Mouse (Mus musculus): Measurements from ENCODE around the gene Itpr2.

DNA sequence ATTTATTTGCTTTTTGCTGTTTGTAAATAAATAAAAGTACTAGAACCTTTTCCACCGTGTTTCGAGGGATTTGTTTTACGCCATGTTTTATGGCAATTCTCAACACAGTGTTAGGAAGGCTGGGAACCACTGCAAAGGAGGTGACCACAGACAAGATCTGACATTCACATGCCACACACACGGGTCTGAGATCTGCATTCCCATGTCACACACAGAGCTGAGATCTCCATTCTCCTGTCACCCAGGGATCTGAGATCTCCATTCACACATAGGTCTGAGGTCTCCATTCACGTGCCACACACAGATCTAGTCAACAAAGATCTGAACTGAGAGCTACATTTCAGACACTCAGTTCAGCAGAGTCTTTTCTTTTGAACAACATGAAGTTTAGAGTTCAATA, 282.0 kb downstream of the Itpr2 start:
- TF ChIP-seq CTCF (IDR thresholded peaks at IDR 0.05; ENCODE audit: low read depth): no peak
- no peak for TF ChIP-seq EP300 (optimal IDR thresholded peaks at IDR 0.05)

Measured in stomach, postnatal 0 days (tissue).